Mouse (Mus musculus) neural tube, embryonic 14.5 days (tissue): ENCODE measurements around the gene Slc17a7. TPM values are rescaled to one million over a fixed set of nuclear protein-coding genes. Genes with fewer than 3 reads are reported as not detected.
A peak's percentile ranks its signal among the peaks of the same experiment; 100 is the strongest.

Experiments used
- ATAC-seq: fragments of 200-750 bp; cut with Nextera tagmentation; 2 replicates; pipeline ENCODE4 v1.8.0; 2017; ENCODE audit warnings: low read depth, mild to moderate bottlenecking, moderate TSS enrichment, moderate library complexity
- H3K27ac ChIP-seq: fragments of 300-500 bp; sonication (generic); 2 replicates; pipeline ENCODE4 v1.5.1; 2014; ENCODE audit warnings: low read depth, mild to moderate bottlenecking, control low read depth, low read length, moderate library complexity, mixed read lengths
- H3K27me3 ChIP-seq: fragments of 300-500 bp; sonication (generic); 2 replicates; pipeline ENCODE4 v1.6.1; 2014; ENCODE audit warnings: low read length; ENCODE audit not compliant: control insufficient read depth, insufficient read depth
- H3K36me3 ChIP-seq: fragments of 300-500 bp; sonication (generic); 2 replicates; pipeline ENCODE4 v1.6.1; 2014; ENCODE audit warnings: low read length, mixed read lengths; ENCODE audit not compliant: control insufficient read depth, insufficient read depth
- H3K4me1 ChIP-seq: fragments of 300-500 bp; sonication (generic); 2 replicates; pipeline ENCODE4 v1.6.1; 2014; ENCODE audit warnings: low read length; ENCODE audit not compliant: control insufficient read depth, insufficient read depth
- H3K4me2 ChIP-seq: fragments of 300-500 bp; sonication (generic); 2 replicates; pipeline ENCODE4 v1.6.1; 2014; ENCODE audit warnings: mild to moderate bottlenecking, low read depth, low read length, control low read depth
- H3K4me3 ChIP-seq: fragments of 300-500 bp; sonication (generic); 2 replicates; pipeline ENCODE4 v1.5.1; 2014; ENCODE audit warnings: low read depth, low read length, control low read depth, mixed read lengths
- H3K9ac ChIP-seq: fragments of 300-500 bp; sonication (generic); replicated peaks from 2 replicates; pipeline ENCODE4 v1.6.1; 2014; ENCODE audit warnings: low read depth, mild to moderate bottlenecking, control low read depth, low read length, mixed read lengths
- H3K9me3 ChIP-seq: fragments of 300-500 bp; sonication (generic); 2 replicates; pipeline ENCODE4 v1.6.1; 2016; ENCODE audit warnings: low read length; ENCODE audit not compliant: control insufficient read depth
- WGBS: fragments of 180-500 bp; shearing (Covaris S2); extraction: QIAGEN DNeasy Blood & Tissue Kit; methylation state at CpG from one replicate; pipeline ENCODE4 v1.1.7; 2014; 5-methylcytosine and 5-hydroxymethylcytosine counted together
- polyA plus RNA-seq: library from polyadenylated mRNA; unstranded; fragments of >200 nt; fragmentation: Nextera tagmentation; extraction: Ambion mirVana; gene quantifications from 2 replicates; pipeline ENCODE4 v1.2.1, GENCODE M21; 2014

The Slc17a7 gene
- 0.71 TPM in 1 of 2 replicates, not detected in the other for polyA plus RNA-seq

DNA sequence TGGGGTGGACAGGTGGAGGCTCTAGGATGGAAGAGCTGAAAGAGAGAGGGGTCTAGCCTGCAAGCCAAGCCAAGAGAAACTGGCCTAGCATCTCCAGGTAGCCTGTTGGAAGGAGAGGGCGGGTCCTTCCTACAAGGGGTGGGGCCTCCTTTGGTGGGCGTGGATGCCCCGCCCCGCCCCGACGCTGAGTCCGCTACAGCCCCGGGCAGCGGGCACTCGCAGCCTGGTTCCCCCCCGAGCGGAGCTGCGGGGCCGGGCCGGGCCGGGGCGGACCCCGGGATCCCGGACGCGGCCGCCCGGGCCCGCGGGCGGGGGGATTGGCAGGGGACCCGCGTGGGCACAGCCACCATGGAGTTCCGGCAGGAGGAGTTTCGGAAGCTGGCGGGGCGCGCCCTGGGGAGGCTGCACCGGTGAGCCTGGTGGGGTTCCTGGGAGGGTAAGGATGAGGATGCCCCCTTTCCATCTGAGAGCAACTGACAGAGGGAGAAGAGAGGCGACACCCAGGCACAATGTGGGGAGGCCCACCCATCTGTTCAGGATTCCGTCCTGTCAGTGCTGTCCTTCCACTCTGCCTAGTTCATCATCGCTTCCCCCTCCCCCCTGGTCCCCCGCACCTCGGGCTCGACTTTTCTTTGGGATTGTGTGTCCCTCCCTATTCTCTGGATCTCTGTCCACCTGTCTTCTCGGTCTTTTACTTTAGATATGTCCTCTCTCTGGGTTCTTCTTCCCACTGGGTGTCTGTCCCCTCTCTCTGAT lies at the start of gene Slc17a7:
TSS of gene Slc17a7 (plus strand) at position 215 of the 756 bp plus-strand sequence.
- Histone ChIP-seq H3K4me3 (peak within 1 kb of the TSS; percentile 29), H3K9ac (no peak within 1 kb of the TSS; the same call in 1 of the 2 replicates), H3K4me2 (peak within 1 kb of the TSS; percentile 59), H3K27me3 (peaks cover 49% of the 10 kb centered on the region), H3K27ac (no peak within 1 kb of the TSS), H3K9me3 (no peaks in the 10 kb centered on the region), H3K4me1 (no peaks in the 10 kb centered on the region), H3K36me3 (0 out of 2 replicates have a peak, but pooled peaks cover 7% of the 10 kb centered on the region)
- 3% methylated on average over 26 of the region's 41 CpGs for WGBS
- no peak for ATAC-seq

GRCm38 (mm10) chr7:45117566-45117965 lies 46.2 kb upstream of the Slc17a7 start:
- Histone ChIP-seq H3K9me3 (no peaks in the 10 kb centered on the region), H3K4me2 (no peak overlapping the region), H3K4me3 (no peak overlapping the region), H3K4me1 (0 out of 2 replicates have a peak, but pooled peaks cover 3% of the 10 kb centered on the region), H3K27ac (no peak overlapping the region), H3K36me3 (peaks cover 38% of the 10 kb centered on the region), H3K9ac (no peak overlapping the region), H3K27me3 (no peaks in the 10 kb centered on the region)
- WGBS = 85% methylated on average over 8 of the region's 8 CpGs
- no peak for ATAC-seq

DNA sequence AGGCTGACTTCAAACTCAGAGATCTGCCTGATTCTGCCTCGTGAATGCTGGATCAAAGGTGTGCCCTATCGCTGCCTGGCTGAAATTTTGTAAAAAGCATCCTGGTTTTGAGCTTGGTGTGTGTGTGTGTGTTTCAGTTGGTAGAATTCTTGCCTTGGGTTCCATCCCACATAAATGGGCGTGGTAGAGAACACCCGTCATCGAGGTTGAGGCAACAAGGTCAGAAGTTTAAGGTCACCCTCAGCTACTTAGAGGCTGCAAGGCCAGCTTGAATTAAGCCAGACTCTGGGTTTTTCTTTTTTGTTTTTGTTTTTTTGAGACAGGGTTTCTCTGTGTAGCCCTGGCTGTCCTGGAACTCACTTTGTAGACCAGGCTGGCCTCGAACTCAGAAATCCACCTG lies 45.4 kb upstream of the Slc17a7 start:
- Histone ChIP-seq H3K4me3 (no peak overlapping the region), H3K4me1 (peaks cover 9% of the 10 kb centered on the region), H3K4me2 (no peak overlapping the region), H3K36me3 (peaks cover 42% of the 10 kb centered on the region), H3K27me3 (no peaks in the 10 kb centered on the region), H3K9me3 (no peaks in the 10 kb centered on the region), H3K9ac (no peak overlapping the region), H3K27ac (no peak overlapping the region)
- WGBS = 93% methylated on average over 6 of the region's 6 CpGs
- no peak for ATAC-seq

GRCm38 (mm10) chr7:45119780-45120709 lies 43.7 kb upstream of the Slc17a7 start:
- H3K9ac ChIP-seq = no peak overlapping the region
- no peaks in the 10 kb centered on the region for H3K27me3 ChIP-seq
- peaks cover 43% of the 10 kb centered on the region for H3K36me3 ChIP-seq
- H3K4me3 ChIP-seq = no peak overlapping the region
- H3K4me1 ChIP-seq = peaks cover 12% of the 10 kb centered on the region
- WGBS = 77% methylated on average over 5 of the region's 5 CpGs
- ATAC-seq = no peak
- H3K9me3 ChIP-seq = no peaks in the 10 kb centered on the region
- 0 out of 2 replicates have a peak overlapping the region, but pooled peaks have one; percentile 10 for H3K27ac ChIP-seq
- no peak overlapping the region for H3K4me2 ChIP-seq

GRCm38 (mm10) chr7:45121404-45121803 lies 42.3 kb upstream of the Slc17a7 start:
- no peaks in the 10 kb centered on the region for H3K27me3 ChIP-seq
- peaks cover 56% of the 10 kb centered on the region for H3K36me3 ChIP-seq
- H3K9me3 ChIP-seq = no peaks in the 10 kb centered on the region
- H3K27ac ChIP-seq = no peak overlapping the region
- no peak for ATAC-seq
- H3K4me1 ChIP-seq = peaks cover 15% of the 10 kb centered on the region
- 76% methylated on average over 8 of the region's 8 CpGs for WGBS
- 0 out of 2 replicates have a peak overlapping the region, but pooled peaks have one; percentile 25 for H3K9ac ChIP-seq
- no peak overlapping the region for H3K4me3 ChIP-seq
- no peak overlapping the region for H3K4me2 ChIP-seq

GRCm38 (mm10) chr7:45121966-45122365 lies 41.8 kb upstream of the Slc17a7 start:
- no peak overlapping the region for H3K9ac ChIP-seq
- no peak for ATAC-seq
- no peaks in the 10 kb centered on the region for H3K27me3 ChIP-seq
- no peak overlapping the region for H3K4me3 ChIP-seq
- H3K4me1 ChIP-seq = peaks cover 21% of the 10 kb centered on the region
- H3K27ac ChIP-seq = no peak overlapping the region
- no peak overlapping the region for H3K4me2 ChIP-seq
- H3K36me3 ChIP-seq = peaks cover 62% of the 10 kb centered on the region
- no peaks in the 10 kb centered on the region for H3K9me3 ChIP-seq

DNA sequence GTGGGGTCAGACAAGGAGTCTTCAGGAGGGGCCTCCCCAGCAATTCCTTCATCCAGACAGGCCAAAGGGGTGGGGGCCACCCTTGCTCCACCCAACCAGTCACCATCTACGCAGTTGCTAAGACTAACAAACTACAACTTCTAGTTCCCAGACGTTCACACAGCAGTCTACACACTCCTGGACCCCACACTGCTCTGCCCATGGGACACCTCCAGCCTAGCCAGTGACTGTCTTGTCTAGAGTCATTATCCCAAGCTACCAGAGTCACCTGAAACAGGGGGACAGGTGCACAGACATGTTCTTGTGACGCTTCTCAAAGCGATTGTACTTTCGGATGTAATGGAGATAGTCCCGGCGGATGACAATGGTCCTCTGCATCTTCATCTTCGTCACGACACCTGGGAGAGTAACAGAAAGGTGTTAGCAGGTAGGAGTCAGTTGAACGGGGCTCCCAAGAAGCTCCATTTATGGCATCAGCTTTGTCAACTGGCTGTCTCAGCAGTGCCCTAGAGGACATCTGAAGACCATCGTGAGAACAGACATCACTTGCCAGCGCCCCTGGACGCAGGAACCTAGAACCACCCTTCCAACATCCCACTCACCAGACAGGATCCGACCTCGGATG lies 41.1 kb upstream of the Slc17a7 start:
- Histone ChIP-seq H3K36me3 (peaks cover 67% of the 10 kb centered on the region), H3K4me3 (peak overlapping the region; percentile 96), H3K4me2 (peak overlapping the region; percentile 94), H3K4me1 (peaks cover 27% of the 10 kb centered on the region), H3K27me3 (no peaks in the 10 kb centered on the region), H3K27ac (no peak overlapping the region), H3K9me3 (no peaks in the 10 kb centered on the region), H3K9ac (0 out of 2 replicates have a peak overlapping the region, but pooled peaks have one; percentile 32)
- 88% methylated on average over 15 of the region's 15 CpGs for WGBS
- ATAC-seq = no peak

GRCm38 (mm10) chr7:45123186-45123570 lies 40.6 kb upstream of the Slc17a7 start:
- Histone ChIP-seq H3K27ac (peak overlapping the region; percentile 91; the same call in 1 of the 2 replicates), H3K4me1 (peaks cover 27% of the 10 kb centered on the region)

More at GRCm38 (mm10) chr7:45123186-45123570, 40.6 kb upstream of the Slc17a7 start:
- no peaks in the 10 kb centered on the region for H3K27me3 ChIP-seq
- ATAC-seq = no peak
- H3K4me2 ChIP-seq = peak overlapping the region; percentile 94
- peak overlapping the region; percentile 98 for H3K9ac ChIP-seq
- H3K4me3 ChIP-seq = peak overlapping the region; percentile 96
- peaks cover 63% of the 10 kb centered on the region for H3K36me3 ChIP-seq
- 23% methylated on average over 12 of the region's 12 CpGs for WGBS
- H3K9me3 ChIP-seq = no peaks in the 10 kb centered on the region
